Mouse (Mus musculus) erythroblast, embryonic 14.5 days (primary cell): ENCODE measurements around the gene 2510039O18Rik.

Experiments
- GATA1 ChIP-seq: IDR thresholded peaks from 2 replicates; pipeline ENCODE4 v1.6.1; 2012; ENCODE audit warnings: low read length, inconsistent platforms, mixed read lengths
- TAL1 ChIP-seq: IDR thresholded peaks from 3 replicates; pipeline ENCODE4 v1.6.1; 2012; ENCODE audit warnings: low read length, inconsistent platforms, mixed read lengths

- TF ChIP-seq TAL1 (no peak), GATA1 (no peak)
Measured at GRCm38 (mm10) chr4:147965712-147966111, 25.0 kb downstream of the 2510039O18Rik start.
